Mouse (Mus musculus): ENCODE data around the gene Mgat3.

Mgat3 gene

GRCm38 (mm10) chr15:80152663-80153062, 20.9 kb upstream of the Mgat3 start:
- DNase-seq, result no peak

GRCm38 (mm10) chr15:80153757-80154156, 19.8 kb upstream of the Mgat3 start:
- DNase-seq, result no peak

GRCm38 (mm10) chr15:80155707-80156106, 17.8 kb upstream of the Mgat3 start:
- DNase-seq, result no peak

GRCm38 (mm10) chr15:80157197-80157943, 16.2 kb upstream of the Mgat3 start:
- DNase-seq, result no peak

GRCm38 (mm10) chr15:80158001-80158706, 15.4 kb upstream of the Mgat3 start:
- no peak for DNase-seq

GRCm38 (mm10) chr15:80158707-80159090, 14.8 kb upstream of the Mgat3 start:
- no peak for DNase-seq

GRCm38 (mm10) chr15:80159286-80159901, 14.1 kb upstream of the Mgat3 start:
- no peak for DNase-seq

GRCm38 (mm10) chr15:80160223-80160622, 13.3 kb upstream of the Mgat3 start:
- no peak for DNase-seq

GRCm38 (mm10) chr15:80160726-80161125, 12.8 kb upstream of the Mgat3 start:
- DNase-seq, result no peak

- no peak for DNase-seq
Observed at GRCm38 (mm10) chr15:80161199-80161598, 12.3 kb upstream of the Mgat3 start.

- DNase-seq, result no peak
Observed at GRCm38 (mm10) chr15:80162401-80162964, 11.0 kb upstream of the Mgat3 start.

- no peak for DNase-seq
Observed at GRCm38 (mm10) chr15:80163274-80163673, 10.2 kb upstream of the Mgat3 start.

GRCm38 (mm10) chr15:80163716-80164115, 9.8 kb upstream of the Mgat3 start:
- DNase-seq, result no peak

- no peak for DNase-seq
Observed at GRCm38 (mm10) chr15:80165396-80165795, 8.1 kb upstream of the Mgat3 start.

- no peak for DNase-seq
Observed at GRCm38 (mm10) chr15:80169484-80169883, 4.0 kb upstream of the Mgat3 start.

GRCm38 (mm10) chr15:80170357-80170756, 3.2 kb upstream of the Mgat3 start:
- no peak for DNase-seq

GRCm38 (mm10) chr15:80171286-80171685, 2.2 kb upstream of the Mgat3 start:
- no peak for DNase-seq

GRCm38 (mm10) chr15:80171791-80172190, 1.7 kb upstream of the Mgat3 start:
- no peak for DNase-seq

GRCm38 (mm10) chr15:80173781-80174597, 468 bp downstream of the Mgat3 start:
- no peak for DNase-seq

- no peak for DNase-seq
Observed at GRCm38 (mm10) chr15:80174598-80174875, 1.0 kb downstream of the Mgat3 start.

GRCm38 (mm10) chr15:80175316-80175715, 1.8 kb downstream of the Mgat3 start:
- DNase-seq, result no peak

GRCm38 (mm10) chr15:80175756-80176155, 2.2 kb downstream of the Mgat3 start:
- DNase-seq, result no peak

- no peak for DNase-seq
Observed at GRCm38 (mm10) chr15:80181561-80181960, 8.0 kb downstream of the Mgat3 start.
